Mouse (Mus musculus): Measurements from ENCODE around the gene Cnga1.
"Not testable (repeated sequence)": the region's sequence is repeated elsewhere in the genome, so short reads cannot be mapped to it uniquely, and the experiment has no call there.

- TF ChIP-seq CTCF (conservative IDR thresholded peaks at IDR 0.05 in 1 of 2, IDR thresholded peaks at IDR 0.05 in 1 of 2; ENCODE audit: low read depth in 2 of 2, low read length in 2 of 2), result peak in 1 of 2 experiments; percentile 51; a peak in 2 of 4 replicates
- not testable (repeated sequence) for TF ChIP-seq SIN3A (IDR thresholded peaks at IDR 0.05; ENCODE audit: low read length)
Observed at GRCm38 (mm10) chr5:72586122-72586521, 58.0 kb downstream of the Cnga1 start.
